Mouse (Mus musculus): ENCODE measurements around the gene Ltb4r2. TPM values are rescaled to one million over a fixed set of nuclear protein-coding genes. Genes with fewer than 3 reads are reported as not detected.
A peak's percentile ranks its signal among the peaks of the same experiment; 100 is the strongest.

Ltb4r2 gene
- total and polyA plus RNA-seq, 2 experiments from 2014 or later, result 0.16 to 0.78 TPM

DNA sequence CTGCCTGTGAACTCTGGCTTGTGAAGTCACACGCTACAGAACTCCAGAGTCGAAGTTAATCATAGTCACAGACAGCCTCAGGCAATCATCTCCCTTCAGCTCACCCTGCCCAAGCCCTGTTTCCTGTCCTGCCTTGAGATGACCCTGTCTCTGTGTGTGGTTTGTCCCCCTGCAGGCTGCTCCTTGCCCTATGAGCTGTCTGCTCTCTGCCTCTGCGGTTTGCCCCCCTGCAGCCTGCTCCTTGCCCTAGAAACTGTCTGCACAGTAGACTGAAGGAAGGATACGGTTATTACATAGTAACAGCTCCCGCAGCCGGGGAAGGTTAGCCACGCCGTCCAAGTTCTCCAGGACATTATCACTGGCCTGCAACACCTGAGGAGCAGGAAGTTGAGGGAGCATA, 44.3 kb upstream of the Ltb4r2 start:
- H3K9me3 ChIP-seq (ENCODE audit: low read length), result no peaks in the 10 kb centered on the region
- no peak overlapping the region for H3K4me2 ChIP-seq (ENCODE audit: low read depth, low read length)
- peaks cover 4% of the 10 kb centered on the region; the same call in 1 of the 2 replicates for H3K4me1 ChIP-seq (ENCODE audit: insufficient read depth, low read length)
- H3K4me3 ChIP-seq (ENCODE audit: low read length), result no peak overlapping the region
- H3K36me3 ChIP-seq (ENCODE audit: insufficient read depth, low read length), result 0 out of 2 replicates have a peak, but pooled peaks cover 3% of the 10 kb centered on the region
- H3K9ac ChIP-seq (replicated peaks; ENCODE audit: low read length), result no peak overlapping the region
- no peak overlapping the region for H3K27ac ChIP-seq
- 0 out of 2 replicates have a peak, but pooled peaks cover 5% of the 10 kb centered on the region for H3K27me3 ChIP-seq (ENCODE audit: insufficient read depth, low read length)
- no peak for TF ChIP-seq CTCF (IDR thresholded peaks at IDR 0.05; ENCODE audit: low read depth)
- WGBS, result 83% methylated on average over 8 of the region's 8 CpGs
- DNase-seq (ENCODE audit: low spot score) (no peak), ATAC-seq (no peak)

- H3K27ac ChIP-seq, result no peak overlapping the region
- no peak overlapping the region for H3K9ac ChIP-seq (replicated peaks; ENCODE audit: low read length)
- H3K4me1 ChIP-seq (ENCODE audit: insufficient read depth, low read length), result 0 out of 2 replicates have a peak, but pooled peaks cover 4% of the 10 kb centered on the region
- 88% methylated on average over 6 of the region's 6 CpGs for WGBS
- H3K9me3 ChIP-seq (ENCODE audit: low read length), result no peaks in the 10 kb centered on the region
- H3K27me3 ChIP-seq (ENCODE audit: insufficient read depth, low read length), result no peaks in the 10 kb centered on the region
- DNase-seq (ENCODE audit: low spot score) (no peak), ATAC-seq (no peak)
- H3K4me2 ChIP-seq (ENCODE audit: low read depth, low read length), result no peak overlapping the region
- no peak for TF ChIP-seq CTCF (IDR thresholded peaks at IDR 0.05; ENCODE audit: low read depth)
- 0 out of 2 replicates have a peak, but pooled peaks cover 3% of the 10 kb centered on the region for H3K36me3 ChIP-seq (ENCODE audit: insufficient read depth, low read length)
- no peak overlapping the region for H3K4me3 ChIP-seq (ENCODE audit: low read length)
These were observed 41.5 kb upstream of the Ltb4r2 start for GRCm38 (mm10) chr14:55719737-55720136.

GRCm38 (mm10) chr14:55720666-55721065, 40.6 kb upstream of the Ltb4r2 start:
- Histone ChIP-seq H3K27me3 (ENCODE audit: insufficient read depth, low read length) (no peaks in the 10 kb centered on the region), H3K4me1 (ENCODE audit: insufficient read depth, low read length) (0 out of 2 replicates have a peak, but pooled peaks cover 4% of the 10 kb centered on the region), H3K4me2 (ENCODE audit: low read depth, low read length) (no peak overlapping the region), H3K9ac (replicated peaks; ENCODE audit: low read length) (no peak overlapping the region), H3K36me3 (ENCODE audit: insufficient read depth, low read length) (0 out of 2 replicates have a peak, but pooled peaks cover 3% of the 10 kb centered on the region), H3K27ac (no peak overlapping the region), H3K4me3 (ENCODE audit: low read length) (no peak overlapping the region), H3K9me3 (ENCODE audit: low read length) (no peaks in the 10 kb centered on the region)
- ATAC-seq (no peak), DNase-seq (ENCODE audit: low spot score) (no peak)
- 93% methylated on average over 12 of the region's 12 CpGs for WGBS
- no peak for TF ChIP-seq CTCF (IDR thresholded peaks at IDR 0.05; ENCODE audit: low read depth)

- H3K9ac ChIP-seq (replicated peaks; ENCODE audit: low read length), result peak overlapping the region; percentile 60; the same call in 1 of the 2 replicates
- peak overlapping the region; percentile 57 for H3K4me2 ChIP-seq (ENCODE audit: low read depth, low read length)
- H3K4me1 ChIP-seq (ENCODE audit: insufficient read depth, low read length), result 0 out of 2 replicates have a peak, but pooled peaks cover 4% of the 10 kb centered on the region
- peak overlapping the region; percentile 60 for H3K4me3 ChIP-seq (ENCODE audit: low read length)
- H3K27ac ChIP-seq, result peak overlapping the region; percentile 75; the same call in 1 of the 2 replicates
- H3K27me3 ChIP-seq (ENCODE audit: insufficient read depth, low read length), result no peaks in the 10 kb centered on the region
- TF ChIP-seq CTCF (IDR thresholded peaks at IDR 0.05; ENCODE audit: low read depth), result no peak
- ATAC-seq, result no peak
- no peaks in the 10 kb centered on the region for H3K9me3 ChIP-seq (ENCODE audit: low read length)
- WGBS, result 69% methylated on average over 6 of the region's 6 CpGs
- DNase-seq (ENCODE audit: low spot score), result no peak
- 0 out of 2 replicates have a peak, but pooled peaks cover 3% of the 10 kb centered on the region for H3K36me3 ChIP-seq (ENCODE audit: insufficient read depth, low read length)
These were observed 40.2 kb upstream of the Ltb4r2 start for GRCm38 (mm10) chr14:55721076-55721475.

DNA sequence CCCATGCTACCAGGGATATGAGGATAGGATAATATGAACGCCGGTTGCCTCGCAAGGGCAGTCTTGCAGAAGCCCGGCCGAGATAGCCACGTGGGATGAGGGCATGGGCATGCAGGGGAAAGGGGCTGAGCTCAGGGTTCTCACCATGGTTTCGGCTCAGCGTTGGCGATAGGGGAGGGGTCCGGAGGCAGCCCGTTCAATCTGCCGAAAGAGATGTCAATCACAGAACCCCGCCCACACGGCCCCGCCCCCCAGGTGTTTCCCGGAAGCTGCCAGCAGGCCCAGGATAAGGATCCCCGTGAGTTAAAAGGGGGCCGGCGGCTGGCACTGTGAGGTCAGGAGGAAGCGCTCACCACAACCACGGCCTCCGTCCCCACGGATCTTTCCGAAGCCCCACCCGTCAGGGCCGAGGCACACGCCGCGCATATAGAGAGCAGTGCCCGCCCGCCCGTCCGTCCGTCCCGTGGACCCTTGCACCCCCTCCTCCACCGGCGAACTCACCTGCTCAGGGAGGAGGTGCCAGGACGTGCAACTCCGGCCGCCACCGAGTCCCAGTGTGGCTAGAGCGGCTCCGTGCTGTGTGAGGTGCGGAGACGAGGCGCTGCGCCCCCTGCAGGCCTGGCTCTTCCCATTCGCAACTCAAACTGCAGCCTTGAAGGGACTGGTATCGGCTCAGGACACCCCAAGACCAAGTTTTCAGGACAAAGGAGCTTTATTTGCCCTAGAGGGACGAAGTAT, 39.4 kb upstream of the Ltb4r2 start, which contains the start of gene Rabggta:
TSS of gene Rabggta (minus strand) at position 564 of the 738 bp plus-strand sequence.
- H3K4me3 ChIP-seq (ENCODE audit: low read length), result peak within 1 kb of the TSS; percentile 60
- ATAC-seq, result peak; percentile 97
- TF ChIP-seq CTCF (IDR thresholded peaks at IDR 0.05; ENCODE audit: low read depth), result peak; percentile 99

GRCm38 (mm10) chr14:55722438-55722945, 38.7 kb upstream of the Ltb4r2 start:
- Histone ChIP-seq H3K4me3 (ENCODE audit: low read length) (peak overlapping the region; percentile 60), H3K4me1 (ENCODE audit: insufficient read depth, low read length) (0 out of 2 replicates have a peak, but pooled peaks cover 4% of the 10 kb centered on the region), H3K4me2 (ENCODE audit: low read depth, low read length) (peak overlapping the region; percentile 57; the same call in 1 of the 2 replicates), H3K9ac (replicated peaks; ENCODE audit: low read length) (no peak overlapping the region), H3K27me3 (ENCODE audit: insufficient read depth, low read length) (no peaks in the 10 kb centered on the region), H3K27ac (no peak overlapping the region), H3K9me3 (ENCODE audit: low read length) (no peaks in the 10 kb centered on the region), H3K36me3 (ENCODE audit: insufficient read depth, low read length) (0 out of 2 replicates have a peak, but pooled peaks cover 3% of the 10 kb centered on the region)
- no peak for TF ChIP-seq CTCF (IDR thresholded peaks at IDR 0.05; ENCODE audit: low read depth)
- 45% methylated on average over 8 of the region's 8 CpGs for WGBS
- ATAC-seq (peak; percentile 20), DNase-seq (ENCODE audit: low spot score) (no peak)

More for the DNA sequence above, 39.4 kb upstream of the Ltb4r2 start, which contains the start of gene Rabggta:
- peak; percentile 97 for DNase-seq (ENCODE audit: low spot score)
- Histone ChIP-seq H3K36me3 (ENCODE audit: insufficient read depth, low read length) (0 out of 2 replicates have a peak, but pooled peaks cover 3% of the 10 kb centered on the region), H3K9me3 (ENCODE audit: low read length) (no peaks in the 10 kb centered on the region), H3K4me1 (ENCODE audit: insufficient read depth, low read length) (0 out of 2 replicates have a peak, but pooled peaks cover 4% of the 10 kb centered on the region), H3K27ac (peak within 1 kb of the TSS; percentile 75), H3K27me3 (ENCODE audit: insufficient read depth, low read length) (no peaks in the 10 kb centered on the region), H3K4me2 (ENCODE audit: low read depth, low read length) (peak within 1 kb of the TSS; percentile 57), H3K9ac (replicated peaks; ENCODE audit: low read length) (peak within 1 kb of the TSS; percentile 60)
- WGBS, result under 1% methylated on average over 50 of the region's 50 CpGs

All from hindbrain, postnatal 0 days (tissue).